Mouse (Mus musculus): Measurements from ENCODE around the gene Dnajc17. TPM values are rescaled to one million over a fixed set of nuclear protein-coding genes. Genes with fewer than 3 reads are reported as not detected.

Gene Dnajc17
- total and polyA plus RNA-seq, 3 experiments, result 24.9 to 41.4 (median 32.5) TPM

GRCm38 (mm10) chr2:119237210-119237870 lies 28.7 kb upstream of the Dnajc17 start, which contains the start of gene Spint1:
Gene Spint1 (plus strand): TSS chr2:119237362.
- H3K27me3 ChIP-seq (ENCODE audit: insufficient read depth, low read length), result peaks cover 54% of the 10 kb centered on the region
- DNase-seq (ENCODE audit: low spot score) (no peak), ATAC-seq (ENCODE audit: extremely low read depth, insufficient number of reproducible peaks, low FRiP score, poor library complexity, severe bottlenecking) (no peak)
- TF ChIP-seq GATA2 (IDR thresholded peaks at IDR 0.05; ENCODE audit: borderline replicate concordance, low read depth, low read length), result no peak
- TF ChIP-seq TAL1 (conservative IDR thresholded peaks at IDR 0.05; ENCODE audit: low read depth, low read length), result no peak
- TF ChIP-seq POLR2AphosphoS5 (IDR thresholded peaks at IDR 0.05; ENCODE audit: insufficient replicate concordance, low read depth, low read length), result no peak
- TF ChIP-seq GATA1 (IDR thresholded peaks at IDR 0.05; ENCODE audit: borderline replicate concordance, low read length), result no peak
- TF ChIP-seq CTCF (IDR thresholded peaks at IDR 0.05; ENCODE audit: low read depth, low read length), result no peak
- H3K9me3 ChIP-seq (replicated peaks), result no peaks in the 10 kb centered on the region
- H3K4me3 ChIP-seq (ENCODE audit: low read depth, low read length), result no peak within 1 kb of the TSS
- H3K36me3 ChIP-seq (replicated peaks), result no peaks in the 10 kb centered on the region
- H3K4me1 ChIP-seq (ENCODE audit: insufficient read depth, low read depth, low read length), result peaks cover 2% of the 10 kb centered on the region

GRCm38 (mm10) chr2:119236682-119237209 lies 28.2 kb upstream of the Dnajc17 start:
- no peaks in the 10 kb centered on the region for H3K9me3 ChIP-seq (replicated peaks)
- peaks cover 2% of the 10 kb centered on the region for H3K4me1 ChIP-seq (ENCODE audit: insufficient read depth, low read depth, low read length)
- DNase-seq (ENCODE audit: low spot score), result no peak
- TF ChIP-seq CTCF (IDR thresholded peaks at IDR 0.05; ENCODE audit: low read depth, low read length), result no peak
- TF ChIP-seq GATA1 (IDR thresholded peaks at IDR 0.05; ENCODE audit: borderline replicate concordance, low read length), result no peak
- TF ChIP-seq GATA2 (IDR thresholded peaks at IDR 0.05; ENCODE audit: borderline replicate concordance, low read depth, low read length), result no peak
- TF ChIP-seq TAL1 (conservative IDR thresholded peaks at IDR 0.05; ENCODE audit: low read depth, low read length), result no peak
- no peak for TF ChIP-seq POLR2AphosphoS5 (IDR thresholded peaks at IDR 0.05; ENCODE audit: insufficient replicate concordance, low read depth, low read length)
- ATAC-seq (ENCODE audit: extremely low read depth, insufficient number of reproducible peaks, low FRiP score, poor library complexity, severe bottlenecking), result no peak
- no peak overlapping the region for H3K4me3 ChIP-seq (ENCODE audit: low read depth, low read length)
- H3K36me3 ChIP-seq (replicated peaks), result no peaks in the 10 kb centered on the region
- H3K27me3 ChIP-seq (ENCODE audit: insufficient read depth, low read length), result peaks cover 51% of the 10 kb centered on the region

- DNase-seq (ENCODE audit: low spot score) (no peak), ATAC-seq (ENCODE audit: extremely low read depth, insufficient number of reproducible peaks, low FRiP score, poor library complexity, severe bottlenecking) (no peak)
- Histone ChIP-seq H3K4me3 (ENCODE audit: low read depth, low read length) (no peak within 1 kb of the TSS), H3K4me1 (ENCODE audit: insufficient read depth, low read depth, low read length) (peaks cover 2% of the 10 kb centered on the region; the same call in 1 of the 2 replicates), H3K27me3 (ENCODE audit: insufficient read depth, low read length) (peaks cover 36% of the 10 kb centered on the region), H3K9me3 (replicated peaks) (no peaks in the 10 kb centered on the region), H3K36me3 (replicated peaks) (no peaks in the 10 kb centered on the region)
- no peak for TF ChIP-seq TAL1 (conservative IDR thresholded peaks at IDR 0.05; ENCODE audit: low read depth, low read length)
- TF ChIP-seq POLR2AphosphoS5 (IDR thresholded peaks at IDR 0.05; ENCODE audit: insufficient replicate concordance, low read depth, low read length), result no peak
- no peak for TF ChIP-seq GATA2 (IDR thresholded peaks at IDR 0.05; ENCODE audit: borderline replicate concordance, low read depth, low read length)
- no peak for TF ChIP-seq GATA1 (IDR thresholded peaks at IDR 0.05; ENCODE audit: borderline replicate concordance, low read length)
- no peak for TF ChIP-seq CTCF (IDR thresholded peaks at IDR 0.05; ENCODE audit: low read depth, low read length)
Observed at GRCm38 (mm10) chr2:119229775-119230704, 21.4 kb upstream of the Dnajc17 start, which contains the start of gene Ppp1r14d. Gene Ppp1r14d (minus strand): TSS chr2:119229906.

GRCm38 (mm10) chr2:119209176-119209507 lies 547 bp upstream of the Dnajc17 start:
- H3K9me3 ChIP-seq (replicated peaks), result no peaks in the 10 kb centered on the region
- H3K36me3 ChIP-seq (replicated peaks), result peaks cover 45% of the 10 kb centered on the region
- peaks cover 23% of the 10 kb centered on the region for H3K4me1 ChIP-seq (ENCODE audit: insufficient read depth, low read depth, low read length)
- ATAC-seq (ENCODE audit: extremely low read depth, insufficient number of reproducible peaks, low FRiP score, poor library complexity, severe bottlenecking), result no peak; the same call in 1 of the 2 replicates
- DNase-seq (ENCODE audit: low spot score), result no peak
- H3K27me3 ChIP-seq (ENCODE audit: insufficient read depth, low read length), result no peaks in the 10 kb centered on the region
- peak overlapping the region; percentile 87 for H3K4me3 ChIP-seq (ENCODE audit: low read depth, low read length)
- TF ChIP-seq POLR2AphosphoS5 (IDR thresholded peaks at IDR 0.05; ENCODE audit: insufficient replicate concordance, low read depth, low read length) (no peak), CTCF (IDR thresholded peaks at IDR 0.05; ENCODE audit: low read depth, low read length) (no peak), TAL1 (conservative IDR thresholded peaks at IDR 0.05; ENCODE audit: low read depth, low read length) (no peak), GATA2 (IDR thresholded peaks at IDR 0.05; ENCODE audit: borderline replicate concordance, low read depth, low read length) (no peak), GATA1 (IDR thresholded peaks at IDR 0.05; ENCODE audit: borderline replicate concordance, low read length) (no peak)

GRCm38 (mm10) chr2:119207961-119208343 lies 643 bp downstream of the Dnajc17 start:
- H3K27me3 ChIP-seq (ENCODE audit: insufficient read depth, low read length), result no peaks in the 10 kb centered on the region
- no peaks in the 10 kb centered on the region for H3K9me3 ChIP-seq (replicated peaks)
- H3K4me3 ChIP-seq (ENCODE audit: low read depth, low read length), result peak overlapping the region; percentile 87
- ATAC-seq (ENCODE audit: extremely low read depth, insufficient number of reproducible peaks, low FRiP score, poor library complexity, severe bottlenecking) (no peak), DNase-seq (ENCODE audit: low spot score) (no peak)
- H3K36me3 ChIP-seq (replicated peaks), result peaks cover 34% of the 10 kb centered on the region
- peaks cover 23% of the 10 kb centered on the region for H3K4me1 ChIP-seq (ENCODE audit: insufficient read depth, low read depth, low read length)
- TF ChIP-seq GATA1 (IDR thresholded peaks at IDR 0.05; ENCODE audit: borderline replicate concordance, low read length), result no peak
- no peak for TF ChIP-seq GATA2 (IDR thresholded peaks at IDR 0.05; ENCODE audit: borderline replicate concordance, low read depth, low read length)
- TF ChIP-seq POLR2AphosphoS5 (IDR thresholded peaks at IDR 0.05; ENCODE audit: insufficient replicate concordance, low read depth, low read length), result no peak
- TF ChIP-seq TAL1 (conservative IDR thresholded peaks at IDR 0.05; ENCODE audit: low read depth, low read length), result no peak
- TF ChIP-seq CTCF (IDR thresholded peaks at IDR 0.05; ENCODE audit: low read depth, low read length), result no peak

Measured in G1E (cell line).